Mouse (Mus musculus) kidney, embryonic 16.5 days (tissue): Measurements from ENCODE around the gene Smpd1. TPM values are rescaled to one million over a fixed set of nuclear protein-coding genes. Genes with fewer than 3 reads are reported as not detected.
A peak's percentile ranks its signal among the peaks of the same experiment; 100 is the strongest.

Experiments
- ATAC-seq: fragments of 200-750 bp; cut with Nextera tagmentation; 2 replicates; pipeline ENCODE4 v1.8.0; 2017; ENCODE audit warnings: moderate TSS enrichment; ENCODE audit not compliant: low FRiP score, low TSS enrichment
- H3K27ac ChIP-seq: fragments of 300-500 bp; sonication (generic); 2 replicates; pipeline ENCODE4 v1.5.1; 2014; ENCODE audit warnings: low read length
- H3K27me3 ChIP-seq: fragments of 300-500 bp; sonication (generic); 2 replicates; pipeline ENCODE4 v1.6.1; 2014; ENCODE audit warnings: low read length, control low read depth, mixed read lengths; ENCODE audit not compliant: insufficient read depth
- H3K36me3 ChIP-seq: fragments of 300-500 bp; sonication (generic); 2 replicates; pipeline ENCODE4 v1.6.1; 2014; ENCODE audit warnings: low read length, control low read depth, mixed read lengths; ENCODE audit not compliant: insufficient read depth
- H3K4me1 ChIP-seq: fragments of 300-500 bp; sonication (generic); 2 replicates; pipeline ENCODE4 v1.6.1; 2014; ENCODE audit warnings: low read length, control low read depth, mixed read lengths; ENCODE audit not compliant: insufficient read depth
- H3K4me2 ChIP-seq: fragments of 300-500 bp; sonication (generic); replicated peaks from 2 replicates; pipeline ENCODE4 v1.6.1; 2014; ENCODE audit warnings: low read depth, low read length
- H3K4me3 ChIP-seq: fragments of 300-500 bp; sonication (generic); 2 replicates; pipeline ENCODE4 v1.5.1; 2014; ENCODE audit warnings: mild to moderate bottlenecking, low read length
- H3K9ac ChIP-seq: fragments of 300-500 bp; sonication (generic); replicated peaks from 2 replicates; pipeline ENCODE4 v1.6.1; 2014; ENCODE audit warnings: low read length
- H3K9me3 ChIP-seq: fragments of 300-500 bp; sonication (generic); 2 replicates; pipeline ENCODE4 v1.6.1; 2016; ENCODE audit warnings: low read length, control low read depth
- WGBS: fragments of 180-500 bp; shearing (Covaris S2); extraction: QIAGEN DNeasy Blood & Tissue Kit; methylation state at CpG from one replicate; pipeline ENCODE4 v1.1.7; 2014; 5-methylcytosine and 5-hydroxymethylcytosine counted together
- polyA plus RNA-seq: library from polyadenylated mRNA; unstranded; fragments of >200 nt; fragmentation: Nextera tagmentation; extraction: Ambion mirVana; gene quantifications from 2 replicates; pipeline ENCODE4 v1.2.1, GENCODE M21; 2015

Smpd1 gene
- polyA plus RNA-seq, 1 experiment from 2014 or later = 60.7 TPM

DNA sequence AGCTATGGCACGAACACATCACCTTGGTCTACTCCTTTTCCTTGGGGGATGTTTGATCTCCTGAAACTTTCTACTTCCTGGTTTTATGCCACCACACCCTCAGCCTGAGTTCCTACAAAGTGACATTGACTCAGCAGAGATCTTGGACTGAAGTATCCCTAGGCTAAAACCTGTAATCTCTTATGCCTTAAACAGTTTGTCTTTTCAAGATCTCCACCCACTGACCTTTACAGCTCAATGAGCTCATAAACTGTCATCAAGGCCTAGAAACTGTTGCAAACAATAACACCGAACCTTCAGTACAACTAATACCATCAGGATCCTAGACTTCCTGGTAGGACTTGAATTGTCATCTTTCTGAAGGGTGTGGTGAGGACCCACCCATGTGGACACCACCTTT, 29.9 kb upstream of the Smpd1 start:
- Histone ChIP-seq H3K36me3 (no peaks in the 10 kb centered on the region), H3K4me1 (0 out of 2 replicates have a peak, but pooled peaks cover 3% of the 10 kb centered on the region), H3K9me3 (no peaks in the 10 kb centered on the region), H3K4me2 (no peak overlapping the region), H3K27me3 (no peaks in the 10 kb centered on the region), H3K4me3 (no peak overlapping the region), H3K27ac (no peak overlapping the region), H3K9ac (no peak overlapping the region)
- 77% methylated on average over 2 of the region's 2 CpGs for WGBS
- no peak for ATAC-seq

DNA sequence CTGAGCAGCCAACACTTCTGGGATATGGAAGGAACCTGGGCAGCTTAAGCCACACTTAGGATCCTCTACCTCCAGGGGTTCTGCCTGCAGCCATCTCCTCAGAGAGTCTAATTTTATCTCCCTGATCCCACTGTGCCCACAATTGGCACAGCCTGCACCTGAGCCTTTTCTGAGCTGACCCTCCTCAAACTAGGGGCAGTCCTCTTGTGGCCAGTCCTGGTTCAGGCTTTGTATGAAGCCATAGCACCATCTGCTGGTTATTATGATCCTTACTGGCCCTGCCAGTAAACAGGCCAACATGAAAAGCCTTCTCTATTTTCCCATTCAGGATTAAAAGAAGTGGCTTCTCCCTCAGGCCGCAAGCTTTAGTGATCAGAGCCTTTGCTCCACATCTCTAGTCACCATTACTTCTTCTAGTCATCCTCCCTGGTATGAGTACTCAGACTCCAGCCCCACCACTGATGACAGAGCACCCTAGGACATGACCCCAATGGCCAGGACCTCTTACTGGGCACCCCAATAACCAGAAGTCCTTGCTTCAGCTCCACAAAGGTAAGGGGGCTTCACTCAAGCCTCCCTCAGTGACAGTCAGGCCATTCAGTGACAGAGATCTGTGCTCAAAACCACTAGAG, 26.7 kb upstream of the Smpd1 start:
- peak; percentile 78; the same call in 1 of the 2 replicates for ATAC-seq
- Histone ChIP-seq H3K4me3 (no peak overlapping the region), H3K9ac (no peak overlapping the region), H3K36me3 (no peaks in the 10 kb centered on the region), H3K27ac (no peak overlapping the region), H3K4me1 (no peaks in the 10 kb centered on the region), H3K27me3 (no peaks in the 10 kb centered on the region), H3K4me2 (no peak overlapping the region), H3K9me3 (no peaks in the 10 kb centered on the region)
- WGBS = 57% methylated on average over 1 of the region's 1 CpGs

DNA sequence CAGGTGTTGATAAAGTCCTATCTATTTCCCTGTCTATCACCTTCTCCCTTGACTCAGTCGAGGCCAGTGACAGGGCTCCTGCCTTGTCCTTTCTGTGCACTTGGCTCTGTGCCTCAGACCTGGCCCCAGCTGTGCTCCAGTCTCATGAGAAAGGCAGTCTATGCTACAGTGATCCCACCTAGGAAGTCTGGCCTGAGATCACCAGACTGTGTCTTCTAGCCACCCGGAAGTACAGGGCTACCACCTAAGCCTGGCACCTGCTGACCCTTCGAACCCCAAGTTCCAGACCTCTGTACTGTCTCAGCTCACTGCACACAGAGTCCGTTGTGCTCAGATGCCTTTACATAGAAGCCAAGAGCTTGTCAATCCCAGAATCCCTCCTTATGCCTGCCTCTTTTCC, 26.1 kb upstream of the Smpd1 start:
- Histone ChIP-seq H3K27ac (no peak overlapping the region), H3K4me3 (no peak overlapping the region), H3K36me3 (no peaks in the 10 kb centered on the region), H3K4me2 (no peak overlapping the region), H3K9ac (0 out of 2 replicates have a peak overlapping the region, but pooled peaks have one; percentile 11), H3K9me3 (no peaks in the 10 kb centered on the region), H3K27me3 (no peaks in the 10 kb centered on the region), H3K4me1 (no peaks in the 10 kb centered on the region)
- WGBS = 59% methylated on average over 4 of the region's 4 CpGs
- ATAC-seq = peak; percentile 80

DNA sequence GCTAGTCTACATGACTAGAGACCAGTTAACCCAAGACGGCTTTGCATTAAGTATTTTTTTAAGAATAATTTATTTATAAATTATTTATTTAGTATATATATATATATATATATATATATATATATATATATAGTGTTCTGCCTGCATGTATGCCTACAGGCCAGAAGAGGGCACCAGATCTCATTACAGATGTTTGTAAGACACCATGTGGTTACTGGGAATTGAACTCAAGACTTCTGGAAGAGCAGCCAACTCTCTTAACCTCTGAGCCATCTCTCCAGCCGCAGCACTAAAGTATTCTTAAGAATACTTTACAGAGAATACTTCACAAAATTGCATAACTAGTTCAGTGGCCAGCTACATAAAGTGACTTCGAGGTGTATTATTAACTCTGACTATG, 20.0 kb upstream of the Smpd1 start:
- WGBS = 84% methylated on average over 3 of the region's 3 CpGs
- H3K27me3 ChIP-seq = no peaks in the 10 kb centered on the region
- no peaks in the 10 kb centered on the region for H3K9me3 ChIP-seq
- H3K4me2 ChIP-seq = no peak overlapping the region
- H3K4me3 ChIP-seq = no peak overlapping the region
- no peaks in the 10 kb centered on the region for H3K36me3 ChIP-seq
- no peak overlapping the region for H3K27ac ChIP-seq
- no peak for ATAC-seq
- H3K9ac ChIP-seq = no peak overlapping the region
- H3K4me1 ChIP-seq = no peaks in the 10 kb centered on the region

DNA sequence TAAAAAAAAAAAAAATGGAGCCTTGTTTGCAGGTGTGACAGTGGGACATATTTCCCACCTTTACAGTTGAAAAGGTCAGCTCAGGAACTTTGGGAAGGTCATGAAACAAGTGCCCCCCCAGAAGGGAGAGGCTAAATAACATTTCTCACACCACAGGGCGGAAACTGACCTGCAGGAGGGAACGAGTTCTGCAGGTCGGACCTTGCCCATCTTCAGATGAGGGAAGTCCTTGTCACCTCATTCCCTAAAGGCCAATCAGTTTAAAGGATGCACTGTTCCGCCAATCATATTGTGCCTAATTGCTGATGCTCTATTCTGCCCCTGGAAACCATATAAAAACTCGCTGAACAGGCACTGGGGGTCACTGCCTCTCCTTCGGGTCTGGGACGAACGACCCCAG, 8.2 kb upstream of the Smpd1 start:
- no peak for ATAC-seq
- Histone ChIP-seq H3K4me2 (no peak overlapping the region), H3K9me3 (no peaks in the 10 kb centered on the region), H3K4me3 (no peak overlapping the region), H3K9ac (no peak overlapping the region), H3K27me3 (no peaks in the 10 kb centered on the region), H3K36me3 (no peaks in the 10 kb centered on the region), H3K4me1 (no peaks in the 10 kb centered on the region), H3K27ac (no peak overlapping the region)
- WGBS = 56% methylated on average over 8 of the region's 8 CpGs

DNA sequence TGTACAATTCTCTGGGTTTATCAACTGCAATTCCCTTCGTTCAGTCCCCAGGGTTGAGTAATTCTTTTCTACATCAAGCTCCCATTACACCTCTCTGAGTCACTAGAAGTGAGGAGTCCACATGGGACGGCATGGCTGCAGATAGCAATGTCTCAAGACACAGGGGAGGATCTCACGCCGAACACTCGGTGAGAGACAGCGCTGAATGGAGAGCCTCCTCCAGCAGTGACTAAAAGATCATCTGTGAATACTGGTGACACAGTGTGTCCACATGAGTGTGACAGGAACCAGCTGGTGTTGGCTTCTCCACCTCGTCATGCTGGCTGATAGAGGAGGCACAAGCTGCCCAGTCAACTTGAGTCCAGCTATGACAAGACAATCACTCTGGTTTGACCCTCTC, 6.2 kb upstream of the Smpd1 start:
- ATAC-seq = 0 out of 2 replicates have a peak, but pooled peaks have one; percentile 42
- Histone ChIP-seq H3K27ac (no peak overlapping the region), H3K4me2 (no peak overlapping the region), H3K9ac (no peak overlapping the region), H3K9me3 (no peaks in the 10 kb centered on the region), H3K4me3 (no peak overlapping the region), H3K4me1 (no peaks in the 10 kb centered on the region), H3K36me3 (no peaks in the 10 kb centered on the region), H3K27me3 (no peaks in the 10 kb centered on the region)
- whole genome bisulfite sequencing = 62% methylated on average over 7 of the region's 7 CpGs

DNA sequence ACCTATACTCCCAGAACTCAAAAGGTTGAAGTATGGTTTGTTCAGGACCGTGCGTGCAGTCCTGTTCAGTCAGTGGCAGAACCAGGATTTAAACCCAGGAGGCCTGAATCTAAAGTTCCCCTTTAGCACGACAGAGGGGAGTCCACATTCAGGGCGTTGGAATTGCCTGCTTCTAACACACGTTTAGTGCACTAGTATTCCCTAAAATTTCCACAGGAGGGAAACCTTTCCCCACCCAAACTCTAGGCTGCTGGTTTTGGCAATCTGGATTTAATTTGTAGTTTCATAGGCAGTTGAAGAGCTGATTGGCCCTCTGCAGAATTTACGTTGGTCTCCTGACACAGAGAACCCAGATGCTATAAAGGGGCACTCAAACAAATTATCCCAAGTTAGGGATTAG, 5.1 kb upstream of the Smpd1 start:
- ATAC-seq = no peak
- H3K9ac ChIP-seq = no peak overlapping the region
- WGBS = 35% methylated on average over 6 of the region's 6 CpGs
- H3K4me3 ChIP-seq = no peak overlapping the region
- peaks cover 4% of the 10 kb centered on the region; the same call in 1 of the 2 replicates for H3K4me1 ChIP-seq
- H3K27ac ChIP-seq = no peak overlapping the region
- no peaks in the 10 kb centered on the region for H3K36me3 ChIP-seq
- H3K9me3 ChIP-seq = no peaks in the 10 kb centered on the region
- no peaks in the 10 kb centered on the region for H3K27me3 ChIP-seq
- no peak overlapping the region for H3K4me2 ChIP-seq

DNA sequence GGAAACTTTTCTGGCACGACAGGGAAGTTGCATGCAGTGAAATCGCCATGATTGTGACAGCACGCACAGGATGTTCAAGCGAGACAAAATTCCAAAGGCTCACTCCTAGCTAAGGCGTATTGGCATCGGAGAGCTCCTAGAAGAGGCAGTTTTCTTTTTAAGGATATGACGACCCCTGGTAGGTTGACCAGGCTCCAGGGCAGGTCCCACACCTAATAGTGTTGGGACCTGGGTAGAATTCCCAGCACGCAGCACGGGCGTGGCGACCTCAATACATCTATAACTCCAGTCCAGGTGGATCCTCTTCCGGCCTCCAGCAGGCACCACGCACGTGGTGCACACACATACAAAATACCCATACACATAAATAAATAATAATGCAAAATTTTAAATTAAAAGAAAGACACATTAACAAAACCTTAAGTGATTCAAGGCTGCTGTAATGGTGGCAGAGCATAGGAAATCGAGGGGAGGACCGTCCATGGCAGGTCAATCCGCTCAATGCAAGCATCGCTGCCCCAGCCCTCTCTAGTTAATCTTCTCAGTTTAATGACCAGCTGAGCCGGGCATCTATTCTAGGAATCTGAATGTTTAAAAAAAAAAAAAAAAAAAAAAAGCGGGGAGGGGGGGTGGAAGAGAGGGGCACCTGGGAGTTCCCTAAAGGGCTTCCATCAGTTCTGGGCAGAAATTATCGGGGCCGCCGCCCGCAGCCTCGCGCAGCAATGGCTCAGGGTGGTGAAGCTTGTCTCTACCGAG, 526 bp upstream of the Smpd1 start:
- ATAC-seq = peak; percentile 43; the same call in 1 of the 2 replicates
- peak overlapping the region; percentile 69; the same call in 1 of the 2 replicates for H3K27ac ChIP-seq
- H3K4me1 ChIP-seq = peaks cover 16% of the 10 kb centered on the region
- no peaks in the 10 kb centered on the region for H3K9me3 ChIP-seq
- H3K36me3 ChIP-seq = peaks cover 14% of the 10 kb centered on the region
- WGBS = 24% methylated on average over 27 of the region's 27 CpGs
- no peaks in the 10 kb centered on the region for H3K27me3 ChIP-seq
- H3K4me3 ChIP-seq = peak overlapping the region; percentile 80
- H3K9ac ChIP-seq = peak overlapping the region; percentile 85
- H3K4me2 ChIP-seq = peak overlapping the region; percentile 85

DNA sequence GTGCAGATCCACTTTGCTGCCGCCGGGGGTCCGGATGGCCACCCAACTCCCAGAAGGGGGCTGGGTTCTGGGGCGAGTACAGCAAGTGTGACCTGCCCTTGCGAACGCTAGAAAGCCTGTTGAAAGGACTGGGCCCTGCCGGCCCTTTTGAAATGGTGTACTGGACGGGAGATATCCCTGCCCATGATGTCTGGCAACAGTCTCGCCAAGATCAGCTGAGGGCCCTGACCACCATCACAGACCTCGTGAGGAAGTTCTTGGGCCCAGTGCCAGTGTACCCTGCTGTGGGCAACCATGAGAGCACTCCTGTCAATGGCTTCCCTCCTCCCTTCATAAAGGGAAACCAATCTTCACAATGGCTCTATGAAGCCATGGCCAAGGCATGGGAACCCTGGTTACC, 1.4 kb downstream of the Smpd1 start:
- no peak overlapping the region for H3K9ac ChIP-seq
- no peak overlapping the region for H3K27ac ChIP-seq
- no peak overlapping the region for H3K4me3 ChIP-seq
- no peaks in the 10 kb centered on the region for H3K27me3 ChIP-seq
- H3K4me1 ChIP-seq = peaks cover 16% of the 10 kb centered on the region
- H3K4me2 ChIP-seq = no peak overlapping the region
- no peak for ATAC-seq
- no peaks in the 10 kb centered on the region for H3K9me3 ChIP-seq
- H3K36me3 ChIP-seq = peaks cover 16% of the 10 kb centered on the region
- WGBS = 91% methylated on average over 10 of the region's 10 CpGs

DNA sequence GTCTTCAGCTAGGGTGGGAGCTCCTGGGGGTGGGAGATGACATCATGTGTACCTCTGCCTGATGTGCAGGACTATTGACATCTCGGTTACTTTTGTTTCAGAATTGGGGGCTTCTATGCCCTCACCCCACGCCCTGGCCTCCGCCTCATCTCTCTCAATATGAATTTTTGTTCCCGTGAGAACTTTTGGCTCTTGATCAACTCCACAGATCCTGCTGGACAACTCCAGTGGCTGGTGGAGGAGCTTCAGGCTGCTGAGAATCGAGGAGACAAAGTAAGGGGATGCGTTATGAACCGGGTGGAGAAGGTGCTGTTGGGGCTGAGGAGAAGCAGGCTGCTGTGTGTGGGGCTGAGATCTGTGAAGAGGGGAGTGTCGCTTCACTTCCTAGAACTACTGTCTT, 2.2 kb downstream of the Smpd1 start:
- H3K27ac ChIP-seq = no peak overlapping the region
- no peaks in the 10 kb centered on the region for H3K9me3 ChIP-seq
- peaks cover 16% of the 10 kb centered on the region for H3K4me1 ChIP-seq
- WGBS = 88% methylated on average over 8 of the region's 8 CpGs
- no peak overlapping the region for H3K9ac ChIP-seq
- ATAC-seq = no peak
- H3K27me3 ChIP-seq = no peaks in the 10 kb centered on the region
- H3K4me3 ChIP-seq = no peak overlapping the region
- H3K4me2 ChIP-seq = no peak overlapping the region
- peaks cover 21% of the 10 kb centered on the region for H3K36me3 ChIP-seq
